Mouse (Mus musculus) ES-Bruce4 (cell line): ENCODE measurements around the gene Rsph3a. TPM values are rescaled to one million over a fixed set of nuclear protein-coding genes. Genes with fewer than 3 reads are reported as not detected.
"Not testable (repeated sequence)": the region's sequence is repeated elsewhere in the genome, so short reads cannot be mapped to it uniquely, and the experiment has no call there.

Experiments used
- H3K27ac ChIP-seq: 2 replicates; pipeline ENCODE4 v1.5.1; 2012; ENCODE audit warnings: low read length, inconsistent platforms; ENCODE audit not compliant: insufficient read depth
- H3K27me3 ChIP-seq: 2 replicates; pipeline ENCODE4 v1.6.1; 2012; ENCODE audit warnings: mild to moderate bottlenecking, low read length, inconsistent platforms; ENCODE audit not compliant: control insufficient read depth, poor library complexity, insufficient read depth, severe bottlenecking
- H3K36me3 ChIP-seq: 2 replicates; pipeline ENCODE4 v1.6.1; 2012; ENCODE audit warnings: inconsistent platforms, mild to moderate bottlenecking, low read length, moderate library complexity; ENCODE audit not compliant: control insufficient read depth, poor library complexity, insufficient read depth, severe bottlenecking
- H3K4me1 ChIP-seq: one replicate; pipeline ENCODE4 v1.8.1; 2011; ENCODE audit warnings: low read length; ENCODE audit not compliant: control insufficient read depth, insufficient read depth
- H3K4me3 ChIP-seq: 2 replicates; pipeline ENCODE4 v1.5.1; 2011; ENCODE audit warnings: low read depth, mild to moderate bottlenecking, low read length
- H3K9ac ChIP-seq: 2 replicates; pipeline ENCODE4 v1.6.1; 2012; ENCODE audit warnings: low read depth, mild to moderate bottlenecking, inconsistent platforms; ENCODE audit not compliant: poor library complexity, severe bottlenecking
- H3K9me3 ChIP-seq: replicated peaks from 2 replicates; pipeline ENCODE4 v1.6.1; 2012; ENCODE audit warnings: mild to moderate bottlenecking, low read length, inconsistent platforms; ENCODE audit not compliant: control insufficient read depth, poor library complexity, insufficient read depth, severe bottlenecking
- CTCF ChIP-seq: IDR thresholded peaks from one replicate; pipeline ENCODE4 v1.8.1; 2011; ENCODE audit warnings: low read depth, low read length
- EP300 ChIP-seq: IDR thresholded peaks from 2 replicates; pipeline ENCODE4 v1.6.1; 2011; ENCODE audit warnings: low read depth, low read length; ENCODE audit not compliant: insufficient read depth
- POLR2A ChIP-seq: IDR thresholded peaks from one replicate; pipeline ENCODE4 v1.8.1; 2011; ENCODE audit warnings: low read length; ENCODE audit not compliant: insufficient read depth
- polyA plus RNA-seq: library from polyadenylated mRNA; stranded (reverse); fragments of >200 nt; gene quantifications from 2 replicates; pipeline ENCODE4 v1.2.4, GENCODE M21; 2011; ENCODE audit warnings: low read depth; ENCODE audit not compliant: missing spikeins, insufficient read depth, insufficient read length

The Rsph3a gene
- polyA plus RNA-seq, 1 experiment: 3.9 TPM

DNA sequence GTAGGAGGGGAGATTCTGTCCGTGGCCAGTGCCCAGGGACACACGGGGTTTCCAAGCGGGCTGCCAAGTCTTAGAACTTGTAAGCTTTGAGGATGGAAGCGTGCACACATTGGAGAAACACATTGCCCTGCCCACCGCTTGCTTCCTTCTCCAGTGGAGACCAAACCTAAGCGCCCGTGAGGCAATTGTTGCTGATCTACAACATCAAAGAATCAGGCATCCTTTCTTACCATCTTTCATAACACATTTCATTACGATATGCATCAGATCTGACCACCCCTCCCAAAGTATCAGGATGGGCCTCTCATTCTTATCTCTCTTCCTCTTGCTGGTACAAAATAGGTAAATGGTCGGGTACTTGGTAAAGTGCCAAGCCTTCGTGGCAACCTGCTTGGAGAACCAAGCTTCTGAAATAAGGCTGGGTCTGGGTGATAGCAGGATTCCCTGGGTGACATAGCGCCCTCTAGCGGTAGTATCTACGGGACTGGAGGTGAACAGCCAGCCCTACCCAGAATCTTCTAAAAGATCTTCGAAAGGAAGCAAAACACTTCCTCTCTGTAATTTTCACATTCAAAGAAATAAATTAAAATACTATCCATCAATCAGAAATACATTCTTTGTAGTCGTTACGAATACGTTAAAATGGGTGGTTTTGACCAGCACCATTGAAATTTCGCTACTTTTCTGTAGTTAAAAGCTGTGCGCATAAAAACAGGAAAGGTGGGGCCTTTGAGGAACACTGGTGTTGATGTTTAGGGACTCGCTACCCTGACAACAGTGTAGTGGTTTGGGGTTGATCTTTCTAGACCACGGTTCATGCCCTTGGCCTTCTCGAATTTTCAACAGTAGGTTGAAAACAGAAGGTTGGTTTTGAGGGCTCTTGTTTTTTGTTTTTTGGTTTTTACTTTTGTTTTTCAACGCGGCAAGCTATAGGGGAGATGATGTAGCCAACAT is 17.6 kb upstream of the Rsph3a start:
- Histone ChIP-seq H3K4me1 (no peaks in the 10 kb centered on the region), H3K9ac (no peak overlapping the region), H3K27ac (no peak overlapping the region), H3K9me3 (no peaks in the 10 kb centered on the region), H3K27me3 (no peaks in the 10 kb centered on the region), H3K36me3 (no peaks in the 10 kb centered on the region), H3K4me3 (no peak overlapping the region)
- TF ChIP-seq EP300: no peak
- TF ChIP-seq POLR2A: no peak
- peak; percentile 89 for TF ChIP-seq CTCF

DNA sequence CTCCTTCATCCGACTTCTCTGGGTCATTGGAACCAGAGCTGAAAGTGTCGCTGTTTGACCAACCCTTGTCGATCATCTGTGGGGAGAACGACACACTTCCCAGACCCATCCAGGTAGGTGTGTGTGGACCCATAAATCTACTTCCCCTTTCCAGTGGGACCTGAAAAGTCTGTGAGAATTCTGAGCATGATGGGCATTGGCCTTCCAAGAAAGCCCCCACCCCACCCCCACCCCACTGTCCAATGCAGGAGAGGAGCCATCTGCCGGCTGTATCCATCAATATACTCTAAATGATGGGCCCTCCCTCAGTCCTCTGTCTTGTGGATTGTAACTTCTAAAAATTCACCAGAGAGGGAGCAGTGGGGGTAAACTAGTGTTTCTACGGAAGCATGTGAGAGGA is 16.8 kb upstream of the Rsph3a start:
- Histone ChIP-seq H3K9me3 (no peaks in the 10 kb centered on the region), H3K9ac (peak overlapping the region; percentile 26; the same call in 1 of the 2 replicates), H3K36me3 (no peaks in the 10 kb centered on the region), H3K4me1 (no peaks in the 10 kb centered on the region), H3K27me3 (no peaks in the 10 kb centered on the region), H3K4me3 (no peak overlapping the region), H3K27ac (no peak overlapping the region)
- TF ChIP-seq EP300 (no peak), CTCF (no peak), POLR2A (no peak)

GRCm38 (mm10) chr17:7929279-7929678 is 16.1 kb upstream of the Rsph3a start:
- no peaks in the 10 kb centered on the region for H3K36me3 ChIP-seq
- no peaks in the 10 kb centered on the region for H3K4me1 ChIP-seq
- H3K27me3 ChIP-seq: no peaks in the 10 kb centered on the region
- peak overlapping the region; percentile 26; the same call in 1 of the 2 replicates for H3K9ac ChIP-seq
- H3K9me3 ChIP-seq: no peaks in the 10 kb centered on the region
- no peak overlapping the region for H3K27ac ChIP-seq
- H3K4me3 ChIP-seq: peak overlapping the region; percentile 33; the same call in 1 of the 2 replicates
- TF ChIP-seq POLR2A (no peak), EP300 (no peak), CTCF (peak; percentile 85)

DNA sequence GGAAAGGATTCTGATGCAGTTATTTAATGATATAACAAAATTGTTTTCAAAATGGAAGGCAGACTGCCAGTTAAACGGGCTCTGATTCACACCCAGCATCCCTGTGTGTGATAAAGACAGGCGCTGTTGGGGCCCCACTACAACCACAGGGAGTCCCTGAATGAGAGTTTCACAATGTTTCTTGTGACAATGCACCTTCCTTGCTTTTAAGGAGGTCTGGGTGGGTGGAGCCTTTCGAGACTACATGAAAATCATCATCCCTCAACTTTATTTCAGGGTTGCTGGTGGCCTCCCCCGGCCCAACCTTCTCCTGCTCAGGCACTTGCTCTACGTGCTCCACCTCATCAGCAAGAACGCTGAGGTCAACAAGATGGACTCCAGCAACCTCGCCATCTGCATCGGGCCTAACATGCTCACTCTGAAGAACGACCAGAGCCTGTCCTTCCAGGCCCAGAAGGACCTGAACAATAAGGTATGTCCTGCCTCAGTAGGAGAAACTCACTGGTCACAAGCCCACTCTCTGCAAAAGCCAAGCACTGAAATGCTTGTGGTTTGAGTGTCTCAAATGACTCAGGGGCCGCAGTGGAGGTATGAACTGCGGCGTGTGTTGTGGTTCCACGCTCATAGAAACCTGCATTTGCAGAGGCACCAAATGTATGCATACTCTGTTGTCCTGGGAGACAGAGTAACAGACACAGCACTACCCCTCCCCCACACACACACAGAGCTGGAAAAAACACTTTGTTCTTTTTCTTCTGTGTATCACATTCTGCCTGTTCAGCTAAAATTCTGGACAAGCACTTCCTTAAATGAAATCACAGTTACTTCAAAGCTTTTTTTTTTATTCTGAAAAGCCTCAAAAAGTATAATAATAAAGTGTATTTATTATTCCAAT is 14.1 kb upstream of the Rsph3a start:
- Histone ChIP-seq H3K27ac (no peak overlapping the region), H3K9ac (no peak overlapping the region), H3K9me3 (no peaks in the 10 kb centered on the region), H3K36me3 (no peaks in the 10 kb centered on the region), H3K4me1 (no peaks in the 10 kb centered on the region), H3K4me3 (no peak overlapping the region), H3K27me3 (no peaks in the 10 kb centered on the region)
- no peak for TF ChIP-seq POLR2A
- TF ChIP-seq CTCF: no peak
- no peak for TF ChIP-seq EP300

GRCm38 (mm10) chr17:7932121-7932520 is 13.3 kb upstream of the Rsph3a start:
- H3K4me1 ChIP-seq, H3K27ac ChIP-seq, H3K9me3 ChIP-seq: not testable (repeated sequence)

More at GRCm38 (mm10) chr17:7932121-7932520, 13.3 kb upstream of the Rsph3a start:
- not testable (repeated sequence) for H3K36me3 ChIP-seq, H3K9ac ChIP-seq, H3K27me3 ChIP-seq, H3K4me3 ChIP-seq
